Mouse (Mus musculus): Measurements from ENCODE around the gene Ipo11. TPM values are rescaled to one million over a fixed set of nuclear protein-coding genes. Genes with fewer than 3 reads are reported as not detected.

Gene Ipo11
- polyA plus RNA-seq, 1 experiment from 2014 or later, result 82.3 TPM

DNA sequence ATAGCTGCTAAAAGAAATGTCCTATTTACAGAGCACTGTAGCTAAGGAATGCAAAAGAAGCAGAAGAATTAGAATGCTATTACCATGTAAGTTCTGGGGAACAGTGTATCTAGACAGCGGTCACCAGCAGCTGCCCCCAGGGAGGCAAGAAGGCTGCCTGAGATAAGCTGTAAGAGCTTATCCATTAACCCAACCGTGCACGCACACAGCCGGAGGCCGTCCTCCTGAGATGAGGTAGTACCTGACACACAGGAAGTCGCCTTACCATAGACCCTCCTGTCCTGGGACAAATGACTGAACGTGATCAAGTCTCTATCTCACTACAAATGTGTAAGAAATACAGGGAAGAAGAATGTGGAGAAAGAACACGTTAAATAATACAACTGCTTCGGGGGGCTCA, 43.6 kb downstream of the Ipo11 start:
- Histone ChIP-seq H3K36me3 (ENCODE audit: control insufficient read depth, insufficient read depth, low read length) (peaks cover 11% of the 10 kb centered on the region; the same call in 1 of the 2 replicates), H3K4me3 (ENCODE audit: low read depth, low read length) (no peak overlapping the region), H3K27me3 (replicated peaks; ENCODE audit: control insufficient read depth, insufficient read depth, low read length) (no peaks in the 10 kb centered on the region), H3K4me1 (replicated peaks; ENCODE audit: control insufficient read depth, insufficient read depth, low read length) (peaks cover 23% of the 10 kb centered on the region), H3K9me3 (ENCODE audit: control insufficient read depth, low read length) (no peaks in the 10 kb centered on the region), H3K27ac (ENCODE audit: low read depth, low read length) (peak overlapping the region; percentile 95), H3K4me2 (peak overlapping the region; percentile 7), H3K9ac (ENCODE audit: low read depth, low read length) (peak overlapping the region; percentile 42; the same call in 1 of the 2 replicates)
- 37% methylated on average over 9 of the region's 9 CpGs for WGBS
- DNase-seq (ENCODE audit: low spot score), result peak; percentile 61
- ATAC-seq (replicated peaks; ENCODE audit: low FRiP score), result peak; percentile 100

DNA sequence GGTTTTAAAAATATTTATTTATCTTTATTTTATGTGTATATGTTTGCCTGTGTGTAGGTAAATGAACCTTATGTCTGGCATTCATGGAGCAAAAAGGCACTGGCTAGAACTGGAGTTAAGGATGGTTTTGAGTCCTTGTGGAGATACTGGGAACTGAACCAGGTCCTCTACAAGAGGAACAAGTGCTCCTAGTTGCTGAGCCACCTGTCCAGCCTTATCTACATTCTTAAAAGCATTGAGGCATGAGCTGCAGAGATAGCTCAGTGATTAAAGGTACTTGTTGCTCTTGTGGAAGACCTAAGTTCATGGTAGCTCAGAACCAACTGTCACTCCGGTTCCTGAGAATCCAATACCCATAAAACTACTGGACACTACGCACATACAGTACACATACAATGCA, 49.4 kb downstream of the Ipo11 start:
- Histone ChIP-seq H3K4me3 (ENCODE audit: low read depth, low read length) (no peak overlapping the region), H3K27ac (ENCODE audit: low read depth, low read length) (no peak overlapping the region; the same call in 1 of the 2 replicates), H3K36me3 (ENCODE audit: control insufficient read depth, insufficient read depth, low read length) (0 out of 2 replicates have a peak, but pooled peaks cover 4% of the 10 kb centered on the region), H3K4me1 (replicated peaks; ENCODE audit: control insufficient read depth, insufficient read depth, low read length) (peaks cover 23% of the 10 kb centered on the region), H3K9me3 (ENCODE audit: control insufficient read depth, low read length) (no peaks in the 10 kb centered on the region), H3K9ac (ENCODE audit: low read depth, low read length) (no peak overlapping the region), H3K27me3 (replicated peaks; ENCODE audit: control insufficient read depth, insufficient read depth, low read length) (no peaks in the 10 kb centered on the region), H3K4me2 (no peak overlapping the region)
- 92% methylated on average over 2 of the region's 2 CpGs for WGBS
- ATAC-seq (replicated peaks; ENCODE audit: low FRiP score), result peak; percentile 65
- no peak for DNase-seq (ENCODE audit: low spot score)

DNA sequence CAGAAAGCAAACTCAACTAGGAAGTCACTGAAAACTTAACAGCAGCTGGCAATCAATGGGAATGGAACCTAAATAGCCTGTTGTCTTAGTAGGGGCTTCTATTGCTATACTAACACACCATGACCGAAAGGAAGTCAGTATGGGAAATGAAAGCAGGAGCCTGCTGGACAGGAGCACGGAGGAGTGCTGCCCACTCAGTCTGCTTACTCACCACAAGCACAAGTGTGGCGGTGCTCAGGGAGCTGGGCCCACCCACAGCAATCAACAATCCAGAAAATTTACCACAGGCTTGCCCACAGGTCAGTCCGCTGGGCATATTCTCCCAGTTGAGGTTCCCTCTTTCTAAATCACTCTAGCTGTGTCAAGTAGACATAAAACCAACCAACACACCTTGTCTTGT, 52.5 kb downstream of the Ipo11 start:
- H3K9ac ChIP-seq (ENCODE audit: low read depth, low read length), result no peak overlapping the region
- peaks cover 3% of the 10 kb centered on the region; the same call in 1 of the 2 replicates for H3K36me3 ChIP-seq (ENCODE audit: control insufficient read depth, insufficient read depth, low read length)
- H3K27me3 ChIP-seq (replicated peaks; ENCODE audit: control insufficient read depth, insufficient read depth, low read length), result no peaks in the 10 kb centered on the region
- no peak overlapping the region for H3K4me2 ChIP-seq
- ATAC-seq (replicated peaks; ENCODE audit: low FRiP score), result no peak
- H3K27ac ChIP-seq (ENCODE audit: low read depth, low read length), result no peak overlapping the region
- H3K4me1 ChIP-seq (replicated peaks; ENCODE audit: control insufficient read depth, insufficient read depth, low read length), result peaks cover 10% of the 10 kb centered on the region
- WGBS, result 86% methylated on average over 4 of the region's 4 CpGs
- H3K9me3 ChIP-seq (ENCODE audit: control insufficient read depth, low read length), result no peaks in the 10 kb centered on the region
- H3K4me3 ChIP-seq (ENCODE audit: low read depth, low read length), result no peak overlapping the region
- no peak for DNase-seq (ENCODE audit: low spot score)

DNA sequence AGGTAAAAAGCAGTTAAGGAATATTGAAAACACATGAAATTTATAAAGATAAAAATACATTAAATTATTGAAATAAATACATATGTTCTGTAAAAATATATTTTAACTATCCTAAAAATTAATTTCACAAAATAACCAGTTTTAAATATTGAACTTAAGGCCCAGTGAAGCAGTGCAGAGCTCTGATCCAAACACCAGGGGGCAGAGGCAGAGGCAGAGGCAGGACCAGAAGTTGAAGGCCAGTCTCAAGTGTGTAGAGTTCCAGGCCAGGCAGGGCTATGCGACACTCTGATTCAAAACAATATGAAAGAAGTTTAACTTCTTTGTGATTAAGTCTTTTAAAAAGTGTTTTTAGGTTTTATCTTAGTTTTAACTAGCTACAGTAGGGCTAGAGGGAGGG, 60.5 kb downstream of the Ipo11 start:
- DNase-seq (ENCODE audit: low spot score), result no peak
- H3K27ac ChIP-seq (ENCODE audit: low read depth, low read length), result no peak overlapping the region
- no peaks in the 10 kb centered on the region for H3K9me3 ChIP-seq (ENCODE audit: control insufficient read depth, low read length)
- ATAC-seq (replicated peaks; ENCODE audit: low FRiP score), result peak; percentile 66; the same call in 1 of the 2 replicates
- no peak overlapping the region for H3K9ac ChIP-seq (ENCODE audit: low read depth, low read length)
- no peak overlapping the region for H3K4me3 ChIP-seq (ENCODE audit: low read depth, low read length)
- no peaks in the 10 kb centered on the region for H3K27me3 ChIP-seq (replicated peaks; ENCODE audit: control insufficient read depth, insufficient read depth, low read length)
- H3K4me1 ChIP-seq (replicated peaks; ENCODE audit: control insufficient read depth, insufficient read depth, low read length), result no peaks in the 10 kb centered on the region
- no peak overlapping the region for H3K4me2 ChIP-seq
- WGBS, result 94% methylated on average over 1 of the region's 1 CpGs
- H3K36me3 ChIP-seq (ENCODE audit: control insufficient read depth, insufficient read depth, low read length), result peaks cover 15% of the 10 kb centered on the region

DNA sequence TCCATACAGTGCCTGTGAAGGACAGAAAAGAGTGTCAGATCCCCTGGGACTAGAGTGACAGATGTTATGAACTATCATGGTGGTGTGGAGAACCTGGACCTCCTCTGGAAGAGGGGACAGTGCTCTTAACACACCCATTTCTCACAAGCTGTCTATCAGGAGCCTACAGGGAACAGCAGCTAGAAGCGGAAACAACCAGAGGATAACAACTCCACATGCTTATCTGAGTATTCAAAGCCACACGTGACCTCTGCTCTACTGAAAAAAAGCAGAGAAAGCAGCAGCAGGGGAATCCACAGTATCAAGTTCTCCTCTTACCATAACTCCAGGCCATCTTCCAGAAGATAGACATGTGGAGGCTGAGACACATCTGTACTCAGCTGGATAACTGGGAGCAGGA, 71.2 kb downstream of the Ipo11 start:
- ATAC-seq (replicated peaks; ENCODE audit: low FRiP score) (peak; percentile 100), DNase-seq (ENCODE audit: low spot score) (no peak)
- 29% methylated on average over 2 of the region's 2 CpGs for WGBS
- Histone ChIP-seq H3K36me3 (ENCODE audit: control insufficient read depth, insufficient read depth, low read length) (peaks cover 18% of the 10 kb centered on the region), H3K27me3 (replicated peaks; ENCODE audit: control insufficient read depth, insufficient read depth, low read length) (no peaks in the 10 kb centered on the region), H3K27ac (ENCODE audit: low read depth, low read length) (no peak overlapping the region; the same call in 1 of the 2 replicates), H3K4me3 (ENCODE audit: low read depth, low read length) (no peak overlapping the region), H3K4me1 (replicated peaks; ENCODE audit: control insufficient read depth, insufficient read depth, low read length) (0 out of 2 replicates have a peak, but pooled peaks cover 4% of the 10 kb centered on the region), H3K4me2 (peak overlapping the region; percentile 25), H3K9me3 (ENCODE audit: control insufficient read depth, low read length) (no peaks in the 10 kb centered on the region), H3K9ac (ENCODE audit: low read depth, low read length) (no peak overlapping the region)

DNA sequence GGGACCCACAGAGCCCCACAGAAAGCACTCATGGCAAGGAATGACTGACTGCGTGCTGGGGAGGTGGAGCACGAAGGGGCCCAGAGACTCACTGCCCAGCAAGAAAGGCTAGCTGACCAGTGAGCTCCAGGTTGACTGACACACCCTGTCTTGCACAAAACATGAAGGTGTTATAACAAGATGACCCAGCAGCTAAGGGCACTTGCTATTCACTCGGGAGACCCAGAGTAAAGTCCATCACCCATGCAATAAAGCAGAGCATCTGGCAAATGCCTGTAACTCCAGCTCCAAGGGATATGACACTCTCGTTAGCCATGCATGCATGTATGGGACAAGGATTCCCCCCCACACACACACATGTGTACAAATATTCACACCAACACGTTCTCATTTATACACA, 78.0 kb downstream of the Ipo11 start:
- Histone ChIP-seq H3K4me1 (replicated peaks; ENCODE audit: control insufficient read depth, insufficient read depth, low read length) (no peaks in the 10 kb centered on the region), H3K9ac (ENCODE audit: low read depth, low read length) (no peak overlapping the region), H3K4me2 (no peak overlapping the region), H3K27me3 (replicated peaks; ENCODE audit: control insufficient read depth, insufficient read depth, low read length) (no peaks in the 10 kb centered on the region), H3K4me3 (ENCODE audit: low read depth, low read length) (no peak overlapping the region), H3K36me3 (ENCODE audit: control insufficient read depth, insufficient read depth, low read length) (peaks cover 6% of the 10 kb centered on the region; the same call in 1 of the 2 replicates), H3K9me3 (ENCODE audit: control insufficient read depth, low read length) (no peaks in the 10 kb centered on the region), H3K27ac (ENCODE audit: low read depth, low read length) (no peak overlapping the region)
- WGBS, result 90% methylated on average over 5 of the region's 5 CpGs
- ATAC-seq (replicated peaks; ENCODE audit: low FRiP score) (no peak), DNase-seq (ENCODE audit: low spot score) (no peak)

DNA sequence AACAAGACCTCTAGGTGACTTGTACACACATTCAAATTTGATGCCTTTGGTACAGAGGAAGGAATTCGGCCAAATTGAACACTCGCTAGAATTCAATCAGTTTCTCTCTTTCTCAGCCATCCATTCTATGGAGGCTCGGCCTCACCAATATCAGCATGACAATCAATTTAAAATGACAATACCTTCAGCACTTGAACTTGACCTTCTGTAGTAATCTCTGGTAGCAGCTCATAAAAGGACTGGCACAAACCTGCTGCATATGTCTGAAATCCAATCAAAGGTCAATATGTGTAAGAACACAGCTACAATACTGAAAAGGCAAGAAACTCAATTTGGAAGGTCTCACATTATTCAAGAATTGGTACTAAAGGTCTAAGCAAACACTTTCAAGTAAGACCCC, 80.2 kb downstream of the Ipo11 start:
- peaks cover 4% of the 10 kb centered on the region; the same call in 1 of the 2 replicates for H3K36me3 ChIP-seq (ENCODE audit: control insufficient read depth, insufficient read depth, low read length)
- DNase-seq (ENCODE audit: low spot score) (no peak), ATAC-seq (replicated peaks; ENCODE audit: low FRiP score) (no peak)
- no peaks in the 10 kb centered on the region for H3K27me3 ChIP-seq (replicated peaks; ENCODE audit: control insufficient read depth, insufficient read depth, low read length)
- no peaks in the 10 kb centered on the region for H3K9me3 ChIP-seq (ENCODE audit: control insufficient read depth, low read length)
- H3K4me2 ChIP-seq, result no peak overlapping the region
- H3K4me1 ChIP-seq (replicated peaks; ENCODE audit: control insufficient read depth, insufficient read depth, low read length), result no peaks in the 10 kb centered on the region
- no peak overlapping the region for H3K27ac ChIP-seq (ENCODE audit: low read depth, low read length)
- 92% methylated on average over 3 of the region's 3 CpGs for WGBS
- H3K9ac ChIP-seq (ENCODE audit: low read depth, low read length), result no peak overlapping the region
- H3K4me3 ChIP-seq (ENCODE audit: low read depth, low read length), result no peak overlapping the region

DNA sequence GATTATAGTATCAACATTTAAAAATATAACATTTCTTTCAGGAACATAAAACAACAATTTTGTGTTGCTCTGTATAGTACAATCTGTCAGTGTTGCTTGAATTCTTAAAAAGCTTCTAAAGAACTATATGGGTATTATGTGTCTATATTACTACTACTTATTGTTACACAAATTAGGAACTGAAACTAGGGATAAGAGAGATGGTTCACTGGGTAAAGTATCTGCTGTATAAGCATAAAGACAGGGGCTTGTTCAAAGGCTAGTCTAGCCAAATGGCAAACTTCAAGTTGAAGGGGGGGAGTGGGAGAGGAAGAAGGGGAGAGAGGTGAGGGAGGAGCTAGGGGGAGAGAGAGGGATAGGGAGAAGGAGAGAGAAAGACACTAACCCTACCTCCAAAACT, 89.2 kb downstream of the Ipo11 start:
- no peak overlapping the region for H3K4me3 ChIP-seq (ENCODE audit: low read depth, low read length)
- no peaks in the 10 kb centered on the region for H3K27me3 ChIP-seq (replicated peaks; ENCODE audit: control insufficient read depth, insufficient read depth, low read length)
- no peaks in the 10 kb centered on the region for H3K36me3 ChIP-seq (ENCODE audit: control insufficient read depth, insufficient read depth, low read length)
- no peaks in the 10 kb centered on the region for H3K4me1 ChIP-seq (replicated peaks; ENCODE audit: control insufficient read depth, insufficient read depth, low read length)
- H3K9ac ChIP-seq (ENCODE audit: low read depth, low read length), result no peak overlapping the region
- H3K4me2 ChIP-seq, result no peak overlapping the region
- no peak for DNase-seq (ENCODE audit: low spot score)
- no peaks in the 10 kb centered on the region for H3K9me3 ChIP-seq (ENCODE audit: control insufficient read depth, low read length)
- ATAC-seq (replicated peaks; ENCODE audit: low FRiP score), result no peak
- no peak overlapping the region for H3K27ac ChIP-seq (ENCODE audit: low read depth, low read length)

DNA sequence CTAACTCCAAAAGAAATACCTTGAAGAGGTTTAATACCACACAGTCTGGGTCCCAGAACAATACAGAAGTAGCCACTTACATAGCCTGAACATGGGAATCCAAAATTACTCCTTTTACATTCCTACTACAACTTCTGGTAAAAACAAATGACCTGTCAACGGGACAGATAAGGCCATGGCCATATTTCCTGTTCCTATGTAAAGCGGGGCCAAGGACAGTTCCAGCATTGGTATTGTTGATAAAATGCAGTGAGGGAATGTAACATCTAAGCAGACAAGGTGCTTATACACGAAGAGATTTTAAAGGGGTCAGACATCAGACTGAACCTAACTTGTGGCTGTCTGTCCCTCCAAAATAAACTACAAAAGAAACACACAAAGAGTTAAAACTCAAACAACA, 91.8 kb downstream of the Ipo11 start:
- ATAC-seq (replicated peaks; ENCODE audit: low FRiP score), result 0 out of 2 replicates have a peak, but pooled peaks have one; percentile 33
- 23% methylated on average over 3 of the region's 3 CpGs for WGBS

More for the DNA sequence above, 91.8 kb downstream of the Ipo11 start:
- DNase-seq (ENCODE audit: low spot score), result no peak
- no peaks in the 10 kb centered on the region for H3K27me3 ChIP-seq (replicated peaks; ENCODE audit: control insufficient read depth, insufficient read depth, low read length)
- no peak overlapping the region for H3K9ac ChIP-seq (ENCODE audit: low read depth, low read length)
- no peaks in the 10 kb centered on the region for H3K4me1 ChIP-seq (replicated peaks; ENCODE audit: control insufficient read depth, insufficient read depth, low read length)
- no peak overlapping the region for H3K4me3 ChIP-seq (ENCODE audit: low read depth, low read length)
- H3K27ac ChIP-seq (ENCODE audit: low read depth, low read length), result no peak overlapping the region
- no peaks in the 10 kb centered on the region for H3K36me3 ChIP-seq (ENCODE audit: control insufficient read depth, insufficient read depth, low read length)
- no peak overlapping the region for H3K4me2 ChIP-seq
- H3K9me3 ChIP-seq (ENCODE audit: control insufficient read depth, low read length), result no peaks in the 10 kb centered on the region
